Mouse (Mus musculus): ENCODE measurements around the gene Rfc1.

DNA sequence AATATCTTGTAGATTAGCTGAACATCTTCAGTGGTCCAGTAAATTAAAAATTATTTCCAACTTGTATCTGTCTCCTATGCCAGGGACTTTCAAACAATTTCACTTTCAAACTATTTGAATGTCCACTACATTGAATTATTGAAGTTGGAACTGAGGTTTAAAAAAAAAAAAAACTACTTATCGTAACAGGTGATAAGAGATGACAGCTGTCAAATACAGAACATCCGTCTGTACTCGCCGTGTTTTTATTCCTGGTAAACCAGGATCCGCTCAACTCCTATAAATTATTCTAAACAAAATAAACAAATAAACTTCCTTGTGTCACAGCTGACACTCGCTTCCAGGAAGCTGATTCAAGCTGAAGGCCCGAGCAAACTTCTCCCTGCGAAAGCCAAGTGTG lies 682 bp downstream of the Rfc1 start:
- TF ChIP-seq CTCF (IDR thresholded peaks at IDR 0.05; ENCODE audit: low read depth, low read length) (no peak), POLR2A (IDR thresholded peaks at IDR 0.05; ENCODE audit: extremely low read depth, insufficient read depth, low read length) (no peak)
